Mouse (Mus musculus) MEL-GATA-1-ER (cell line): Measurements from ENCODE around the gene 3110009E18Rik.
A peak's percentile ranks its signal among the peaks of the same experiment; 100 is the strongest.

ENCODE experiments used
- DNase-seq: peaks from one replicate; pipeline ENCODE4 v3.0.0-alpha.2; 2012; ENCODE audit warnings: low read depth; ENCODE audit errors: extremely low read depth

3110009E18Rik gene

DNA sequence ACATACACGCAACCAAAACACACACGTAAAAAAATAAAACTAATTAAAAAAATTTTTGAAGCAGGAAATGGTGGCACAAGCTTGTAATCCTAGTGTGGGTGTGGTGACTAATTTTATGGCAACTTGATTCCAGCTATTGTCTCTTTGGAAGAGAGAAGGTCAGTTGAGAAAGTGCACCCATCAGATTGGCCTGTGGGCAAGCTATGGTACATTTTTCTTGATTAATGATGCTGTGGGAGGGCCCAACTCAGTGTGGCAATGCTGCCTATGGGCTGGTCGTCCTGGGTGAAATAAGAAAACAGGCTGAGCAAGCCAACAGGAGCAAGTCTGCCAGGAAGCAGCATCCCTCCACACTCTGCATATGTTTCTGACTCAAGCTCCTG is 19.8 kb upstream of the 3110009E18Rik start:
- DNase-seq: no peak

GRCm38 (mm10) chr1:120105556-120105959 is 15.4 kb upstream of the 3110009E18Rik start:
- DNase-seq: no peak

DNA sequence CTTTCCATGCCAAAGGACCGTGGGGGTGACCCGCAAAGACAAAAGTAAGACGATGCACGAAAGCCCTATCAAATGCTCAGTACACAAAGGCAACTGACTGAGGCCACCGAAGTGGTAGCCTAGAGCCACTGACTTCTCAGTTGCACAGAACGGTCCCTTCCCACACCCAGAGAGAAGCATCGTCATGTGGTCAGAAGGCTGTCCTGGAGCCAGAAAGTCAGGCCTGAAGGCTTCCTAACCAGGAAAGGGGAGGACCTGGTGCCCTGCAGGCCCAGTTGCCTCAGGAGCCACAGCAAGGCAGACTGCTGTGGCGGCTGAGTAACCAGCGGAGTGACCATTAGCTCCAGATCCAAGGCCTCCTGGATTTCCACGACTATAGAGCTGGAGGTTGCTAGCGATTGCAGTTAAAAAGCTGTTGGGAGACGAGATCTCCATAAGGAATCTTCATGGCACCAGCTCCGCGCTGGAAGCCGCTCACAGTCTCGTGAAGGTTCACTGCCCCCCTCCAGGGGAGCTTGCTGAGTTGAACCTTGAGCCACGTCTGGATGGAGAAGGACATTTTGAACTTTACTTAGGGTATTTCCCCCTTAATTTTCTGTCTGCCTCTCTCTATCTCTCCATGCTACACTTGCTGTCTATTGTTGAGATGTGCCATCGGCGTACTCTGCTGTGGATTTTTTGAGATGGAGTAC is 11.1 kb upstream of the 3110009E18Rik start:
- DNase-seq: no peak

DNA sequence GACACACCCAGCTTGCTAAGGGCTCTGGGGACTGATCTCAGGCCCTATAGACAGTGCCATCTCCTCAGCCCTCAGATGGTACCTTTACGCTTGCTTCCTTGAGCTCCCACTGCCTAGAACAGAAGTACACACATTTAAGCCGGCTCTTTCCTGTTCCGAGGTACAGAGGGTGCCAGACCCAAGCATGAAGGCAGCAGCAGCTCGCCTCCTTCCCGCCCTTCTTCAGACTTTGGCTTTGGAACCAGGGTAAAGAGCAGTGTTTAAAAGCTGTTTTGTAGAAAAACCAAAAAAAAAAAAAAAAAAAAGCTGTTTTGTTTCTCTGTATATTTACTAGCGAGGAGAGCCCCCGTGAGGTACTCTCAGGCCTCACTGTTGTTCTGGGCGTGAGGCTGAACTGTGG is 9.2 kb upstream of the 3110009E18Rik start:
- DNase-seq: no peak

DNA sequence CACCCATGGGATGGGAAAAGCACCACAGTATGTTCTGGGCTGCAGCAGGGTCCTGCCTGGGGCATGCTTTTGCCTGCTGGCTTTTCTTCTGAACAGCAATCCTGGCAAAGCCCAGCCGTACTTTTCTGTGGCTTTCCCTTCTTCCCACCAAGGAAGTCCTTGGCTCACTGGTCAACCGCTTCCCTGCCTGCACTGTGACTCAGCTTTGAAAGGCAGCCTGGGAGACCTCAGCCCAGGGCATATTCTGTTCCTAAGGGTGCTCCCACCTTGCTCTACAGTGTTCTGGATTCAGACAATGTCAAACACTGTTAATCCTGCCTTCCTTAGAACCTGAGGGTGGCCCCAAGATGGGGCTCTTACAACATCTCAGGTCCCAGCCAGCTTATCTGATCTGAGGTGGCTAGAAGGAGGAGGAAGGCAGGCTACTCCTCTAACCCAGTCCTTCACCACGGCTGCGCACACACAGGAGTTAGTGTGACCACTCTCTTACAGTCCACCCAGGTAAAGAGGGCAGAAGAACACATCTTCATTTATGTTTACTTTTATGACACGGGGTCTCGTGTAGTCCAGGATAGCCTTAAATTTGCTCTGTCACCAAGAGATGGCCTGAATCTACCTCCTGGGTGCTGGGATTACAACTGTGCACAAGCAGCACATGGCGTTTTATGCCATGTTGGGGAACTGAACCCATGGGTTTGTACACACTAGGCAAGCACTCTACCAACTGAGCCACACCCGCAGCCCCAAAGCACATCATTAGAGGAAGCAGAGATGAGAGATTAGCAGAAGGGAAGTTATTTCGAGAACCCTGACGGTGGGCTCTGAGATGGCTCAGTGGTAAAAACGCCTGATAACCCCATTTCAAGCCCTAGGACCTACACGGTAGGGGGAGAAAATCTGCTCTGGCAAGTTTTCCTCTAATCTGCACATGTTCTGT is 8.5 kb upstream of the 3110009E18Rik start:
- DNase-seq: peak; percentile 45

GRCm38 (mm10) chr1:120115671-120116081 is 5.3 kb upstream of the 3110009E18Rik start:
- DNase-seq: no peak

DNA sequence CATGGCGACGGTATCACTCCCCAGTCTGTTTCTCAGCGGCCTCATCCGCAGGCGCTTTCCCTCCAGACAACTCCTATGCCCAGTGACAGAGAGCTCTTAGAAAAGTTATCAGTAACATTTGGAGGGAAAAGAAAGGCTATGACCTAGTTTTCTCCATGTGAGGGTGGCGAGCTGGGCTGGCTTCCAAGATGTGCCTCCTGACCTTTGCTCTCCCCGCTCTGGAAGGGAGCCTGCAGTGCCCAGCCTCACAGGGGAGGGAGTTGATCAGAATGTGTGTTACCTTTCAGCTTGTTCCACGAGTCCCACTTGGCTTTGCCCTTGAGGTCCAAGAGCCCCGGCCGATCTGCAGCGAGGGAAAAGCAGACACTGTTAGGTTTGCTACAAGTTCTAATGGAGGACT is 4.9 kb upstream of the 3110009E18Rik start:
- no peak for DNase-seq

DNA sequence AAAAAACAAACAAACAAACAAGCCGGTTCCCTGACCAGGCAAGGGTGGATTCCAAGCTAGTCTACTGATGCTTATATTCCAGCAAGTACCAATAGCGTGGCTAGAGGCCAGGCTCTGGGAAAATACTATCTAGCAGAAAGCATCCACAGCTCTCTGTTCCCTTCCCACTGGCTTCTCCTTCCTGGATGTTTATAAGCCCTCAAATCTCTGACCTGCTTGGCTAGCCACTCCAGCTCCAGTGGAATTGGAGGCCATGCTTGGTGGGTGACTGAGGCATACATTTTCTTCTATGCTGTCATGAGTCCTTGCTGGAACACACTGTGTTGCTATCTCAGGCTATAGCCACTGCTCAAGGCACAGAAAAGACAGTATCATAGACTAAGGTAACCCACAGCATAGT is 2.1 kb upstream of the 3110009E18Rik start:
- DNase-seq: no peak

DNA sequence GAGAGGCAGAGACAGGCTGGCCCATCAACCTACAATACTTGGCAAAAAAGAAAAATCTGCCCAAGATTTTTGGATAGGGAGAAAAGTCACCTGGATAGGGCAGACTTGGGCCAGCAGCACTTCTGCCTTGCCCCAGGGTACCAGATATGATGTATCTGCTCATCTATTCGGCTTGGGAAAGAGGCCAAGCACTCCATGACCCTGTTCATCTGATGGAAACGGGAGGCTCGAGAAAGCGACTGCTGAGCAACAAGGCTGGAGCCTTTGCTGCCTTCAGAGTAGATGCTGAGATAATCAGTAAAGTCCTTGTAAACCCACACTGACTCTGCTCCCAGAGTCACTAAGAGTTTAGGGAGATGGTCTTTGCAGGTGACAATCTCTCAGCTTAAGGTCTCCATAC is 1.6 kb upstream of the 3110009E18Rik start:
- DNase-seq: no peak

GRCm38 (mm10) chr1:120120141-120120968 is 632 bp upstream of the 3110009E18Rik start:
- DNase-seq: peak; percentile 16

GRCm38 (mm10) chr1:120121930-120122530 is 1.0 kb downstream of the 3110009E18Rik start:
- peak; percentile 53 for DNase-seq

DNA sequence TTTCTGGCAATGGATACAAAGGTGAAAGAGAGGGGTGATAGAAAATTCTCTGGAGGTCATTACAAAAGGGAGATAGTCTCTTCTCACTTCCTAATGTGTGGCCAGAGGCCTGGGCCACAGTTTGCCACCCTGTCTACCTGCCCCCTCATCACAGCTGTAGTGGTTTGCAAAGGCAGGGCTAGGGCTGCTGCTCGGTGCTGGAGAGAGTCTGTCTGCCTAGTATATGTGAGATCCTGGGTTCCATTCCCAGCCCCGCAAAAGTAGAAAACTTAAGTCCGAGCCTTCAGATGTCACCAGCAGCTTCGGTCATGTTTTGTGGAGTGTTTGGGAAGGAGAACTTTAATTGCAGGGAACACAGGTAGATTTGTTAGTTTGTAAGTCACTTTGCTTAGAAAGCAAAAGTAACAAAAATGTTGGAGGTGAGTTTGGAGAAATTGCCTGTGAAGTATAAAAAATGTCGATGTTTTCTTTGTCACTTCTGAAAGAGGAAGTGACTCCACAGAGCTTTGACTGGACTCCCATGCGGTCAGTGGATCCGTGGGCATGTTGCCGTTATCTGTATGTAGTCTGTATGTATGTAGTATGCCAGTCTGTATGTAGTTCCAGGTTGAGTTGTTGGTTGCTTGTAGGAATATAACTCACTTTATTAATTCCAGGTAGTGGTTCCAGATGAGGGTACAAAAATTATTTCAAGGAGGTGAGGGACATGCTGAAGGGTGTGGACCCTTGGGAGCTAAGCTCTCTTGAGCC is 1.8 kb downstream of the 3110009E18Rik start:
- DNase-seq: peak; percentile 70

- DNase-seq: peak; percentile 33
Measured at GRCm38 (mm10) chr1:120124839-120125238, 3.9 kb downstream of the 3110009E18Rik start.

DNA sequence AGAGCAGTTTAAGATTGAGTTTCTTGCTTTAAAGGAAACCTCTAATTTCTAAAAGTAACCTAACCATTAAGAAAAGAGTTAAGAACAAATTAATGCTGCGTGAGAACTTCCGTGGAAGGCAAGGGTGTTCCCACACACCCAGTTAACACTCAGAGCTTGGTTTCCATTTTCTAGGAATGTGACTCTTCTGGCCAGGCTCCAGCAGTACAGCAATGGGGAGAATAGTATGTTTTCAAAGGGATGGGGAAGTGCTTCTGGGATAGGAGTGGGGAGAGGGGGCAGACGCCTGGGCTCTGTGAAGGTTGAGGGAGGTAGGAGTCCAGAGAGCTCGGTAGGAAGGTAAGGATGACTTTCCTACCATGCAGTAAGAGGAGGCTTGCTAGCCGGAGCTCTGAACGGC is 4.5 kb downstream of the 3110009E18Rik start:
- DNase-seq: no peak

DNA sequence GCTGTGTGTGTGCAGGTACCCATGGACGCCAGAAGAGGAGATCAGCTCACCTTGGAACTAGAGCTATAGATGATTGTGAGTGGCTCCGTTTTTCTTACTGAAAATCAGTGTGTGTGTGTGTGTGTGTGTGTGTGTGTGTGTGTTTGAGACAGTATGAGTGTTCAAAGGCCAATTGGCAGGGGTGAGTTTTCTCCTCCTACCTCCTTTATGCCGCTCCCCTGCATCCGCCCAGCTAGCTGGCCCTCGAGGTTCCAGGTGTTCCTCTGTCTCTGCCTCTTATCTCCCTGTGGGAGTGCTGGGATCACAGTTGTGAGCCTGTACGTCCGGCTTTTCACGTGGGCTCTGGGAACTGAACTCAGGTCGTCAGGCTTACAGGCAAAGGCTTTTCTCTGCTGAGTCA is 5.3 kb downstream of the 3110009E18Rik start:
- no peak for DNase-seq

- no peak for DNase-seq
Measured at GRCm38 (mm10) chr1:120132376-120132775, 11.4 kb downstream of the 3110009E18Rik start.

DNA sequence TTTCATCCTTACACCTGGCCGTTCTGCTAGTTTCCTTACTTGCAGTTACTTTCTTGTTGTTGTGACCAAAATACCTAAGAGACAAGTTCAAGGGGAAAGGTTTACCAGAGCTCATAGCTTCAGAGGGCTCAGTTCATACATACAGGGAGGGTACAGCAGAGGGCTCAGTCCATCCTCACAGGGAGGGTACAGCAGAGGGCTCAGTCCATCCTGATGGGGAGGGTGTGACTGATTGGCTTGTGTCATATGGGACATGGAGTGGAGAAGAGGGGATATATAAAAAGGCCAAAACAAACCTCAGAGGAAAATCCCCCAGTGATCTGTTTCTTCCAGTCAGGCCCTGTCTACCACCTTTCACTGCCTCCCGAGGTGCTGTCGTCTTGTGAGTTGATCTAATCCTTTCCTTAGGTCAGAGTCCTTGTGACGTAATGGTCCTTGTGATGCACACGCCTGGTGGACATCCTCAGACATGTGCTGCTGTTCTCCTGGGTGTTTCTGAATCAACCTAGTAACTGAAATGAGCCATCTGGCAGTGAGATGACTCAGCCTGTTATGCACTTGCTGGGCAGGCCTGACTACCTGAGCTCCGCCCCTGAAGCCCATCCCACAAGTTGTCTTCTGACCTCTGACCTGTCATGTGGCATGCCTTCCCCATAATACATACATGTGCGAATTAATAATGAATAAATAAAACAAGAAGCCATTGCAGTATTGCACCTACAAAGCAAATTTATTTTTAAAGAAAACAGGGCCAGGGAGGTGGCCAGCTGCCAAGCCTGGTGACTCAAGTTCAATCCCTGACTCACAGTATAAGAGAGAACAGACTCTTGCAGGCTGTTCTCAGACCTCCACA is 15.2 kb downstream of the 3110009E18Rik start:
- no peak for DNase-seq

DNA sequence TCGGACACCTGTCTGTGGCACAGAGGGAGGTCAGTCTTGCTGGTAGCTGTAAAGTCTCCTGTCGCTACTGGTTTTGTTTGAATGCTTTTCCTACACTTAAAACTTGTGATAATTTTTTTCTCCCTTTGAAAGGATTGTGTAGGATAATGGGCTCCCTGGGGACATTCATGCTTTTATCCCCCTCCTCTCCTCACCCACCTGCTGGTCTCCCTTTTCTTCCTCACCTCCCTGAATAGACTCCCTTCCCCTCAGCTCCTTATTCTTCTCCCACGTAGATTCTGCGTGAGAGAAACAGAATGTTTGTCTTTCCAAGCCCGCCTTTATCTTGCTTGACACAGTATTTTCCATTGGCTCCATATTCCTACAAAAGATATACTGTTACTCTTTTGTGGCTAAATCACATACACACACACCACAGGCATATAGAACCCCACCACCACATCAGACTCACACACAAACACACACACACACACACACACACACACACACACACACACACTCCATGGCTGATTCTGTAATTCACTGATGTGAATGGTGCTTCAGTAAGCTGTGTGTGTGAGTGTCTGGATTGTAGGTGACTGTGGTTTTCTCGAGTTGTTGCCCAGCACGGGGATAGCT is 18.0 kb downstream of the 3110009E18Rik start:
- DNase-seq: no peak

- DNase-seq: no peak
Measured at GRCm38 (mm10) chr1:120140144-120140693, 19.2 kb downstream of the 3110009E18Rik start.
